Mouse (Mus musculus) liver, adult 10 weeks (tissue): ENCODE data around the gene Mroh2b. TPM values are rescaled to one million over a fixed set of nuclear protein-coding genes. Genes with fewer than 3 reads are reported as not detected.

Source experiments
- polyA plus RNA-seq: library from polyadenylated mRNA; stranded (reverse); fragments of 350-450 nt; fragmentation: Illumina TruSeq; extraction: RNeasy Lipid Tissue Mini Kit (QIAGEN cat#74804); gene quantifications from one replicate; pipeline ENCODE4 v1.2.3, GENCODE M21; 2014; ENCODE audit warnings: low read depth, low replicate concordance

Mroh2b gene
- polyA plus RNA-seq, result not detected

GRCm38 (mm10) chr15:4898437-4898836 is at the start of gene Mroh2b:
TSS of gene Mroh2b (plus strand) at chr15:4898737.

Other genes with a start within 250 kb of the Mroh2b start
- gene C6, start 171.6 kb upstream of the Mroh2b start, polyA plus RNA-seq, result 11.5 TPM
- gene C7, start 165.0 kb downstream of the Mroh2b start, polyA plus RNA-seq, result 0.64 TPM
- gene Card6, start 209.8 kb downstream of the Mroh2b start, polyA plus RNA-seq, result 6.4 TPM
- gene Rpl37, start 217.9 kb downstream of the Mroh2b start, polyA plus RNA-seq, result 30.6 TPM
- gene Prkaa1, start 245.1 kb downstream of the Mroh2b start, polyA plus RNA-seq, result 15.4 TPM